Mouse (Mus musculus) MEL (cell line): ENCODE data around the gene Ppp2r5a. TPM values are rescaled to one million over a fixed set of nuclear protein-coding genes. Genes with fewer than 3 reads are reported as not detected.

Experiments
- DNase-seq: peaks from one replicate; pipeline ENCODE4 v3.0.0; 2011; ENCODE audit warnings: low read depth, low spot score
- H3K27ac ChIP-seq: 2 replicates; pipeline ENCODE4 v1.5.1; 2012; ENCODE audit warnings: low read depth, mild to moderate bottlenecking, control low read depth, low read length, moderate library complexity; ENCODE audit not compliant: control insufficient read depth
- H3K27me3 ChIP-seq, 2 experiments: fragments of 150-350 bp in 1 of 2; sonication (generic) in 1 of 2; 2 replicates each; pipeline ENCODE4 v1.6.1; 2012; ENCODE audit warnings: low read length in 2 of 2, mild to moderate bottlenecking in 2 of 2, improper control_type of control experiment in 1 of 2, moderate library complexity in 1 of 2; ENCODE audit not compliant: insufficient read depth in 2 of 2, control insufficient read depth in 1 of 2
- H3K36me3 ChIP-seq, 2 experiments: 2 replicates each; pipeline ENCODE4 v1.6.1; 2012 to 2014; ENCODE audit warnings: low read length in 2 of 2, improper control_type of control experiment in 1 of 2, inconsistent platforms in 1 of 2, mild to moderate bottlenecking in 1 of 2; ENCODE audit not compliant: insufficient read depth in 2 of 2, control insufficient read depth in 1 of 2
- H3K4me1 ChIP-seq, 2 experiments: fragments of 150-350 bp in 1 of 2; sonication (generic) in 1 of 2; 2 replicates each; pipeline ENCODE4 v1.6.1; 2012; ENCODE audit warnings: low read length in 2 of 2, improper control_type of control experiment in 1 of 2, mild to moderate bottlenecking in 1 of 2; ENCODE audit not compliant: insufficient read depth in 2 of 2, control insufficient read depth in 1 of 2
- H3K4me3 ChIP-seq, 2 experiments: fragments of 150-350 bp in 1 of 2; sonication (generic) in 1 of 2; 2 replicates each; pipeline ENCODE4 v1.5.1; 2012; ENCODE audit warnings: low read depth in 2 of 2, low read length in 2 of 2, mild to moderate bottlenecking in 2 of 2, moderate library complexity in 2 of 2, control low read depth in 1 of 2, improper control_type of control experiment in 1 of 2; ENCODE audit not compliant: control insufficient read depth in 1 of 2, insufficient read depth in 1 of 2
- H3K79me2 ChIP-seq: 2 replicates; pipeline ENCODE4 v1.6.1; 2012; ENCODE audit warnings: mild to moderate bottlenecking, low read length, moderate library complexity; ENCODE audit not compliant: control insufficient read depth, poor library complexity, insufficient read depth
- H3K9ac ChIP-seq: 2 replicates; pipeline ENCODE4 v1.6.1; 2012; ENCODE audit warnings: low read depth, mild to moderate bottlenecking, control low read depth, low read length, moderate library complexity; ENCODE audit not compliant: control insufficient read depth, poor library complexity, severe bottlenecking
- H3K9me3 ChIP-seq: fragments of 150-350 bp; sonication (generic); replicated peaks from 2 replicates; pipeline ENCODE4 v1.6.1; 2012; ENCODE audit warnings: mild to moderate bottlenecking, low read length, improper control_type of control experiment, moderate library complexity; ENCODE audit not compliant: insufficient read depth
- BHLHE40 ChIP-seq: IDR thresholded peaks from 2 replicates; pipeline ENCODE4 v1.6.1; 2012; ENCODE audit warnings: low read depth, mild to moderate bottlenecking, inconsistent platforms, low read length, improper control_type of control experiment, borderline replicate concordance
- CHD1 ChIP-seq: IDR thresholded peaks from 2 replicates; pipeline ENCODE4 v1.6.1; 2012; ENCODE audit warnings: low read depth, mild to moderate bottlenecking, inconsistent platforms, low read length, improper control_type of control experiment
- CHD2 ChIP-seq: IDR thresholded peaks from 2 replicates; pipeline ENCODE4 v1.6.1; 2011; ENCODE audit warnings: low read length, improper control_type of control experiment
- E2F4 ChIP-seq: IDR thresholded peaks from 2 replicates; pipeline ENCODE4 v1.6.1; 2011; ENCODE audit warnings: low read depth, low read length, improper control_type of control experiment, borderline replicate concordance
- EP300 ChIP-seq, 2 experiments: IDR thresholded peaks; 2 replicates each; pipeline ENCODE4 v1.6.1; 2011; ENCODE audit warnings: improper control_type of control experiment in 2 of 2, low read length in 2 of 2, low read depth in 1 of 2, mild to moderate bottlenecking in 1 of 2
- ETS1 ChIP-seq: IDR thresholded peaks from 2 replicates; pipeline ENCODE4 v1.6.1; 2012; ENCODE audit warnings: low read depth, mild to moderate bottlenecking, inconsistent platforms, low read length, improper control_type of control experiment, moderate library complexity
- GABPA ChIP-seq: IDR thresholded peaks from 2 replicates; pipeline ENCODE4 v1.6.1; 2012; ENCODE audit warnings: low read depth, mild to moderate bottlenecking, inconsistent platforms, low read length, improper control_type of control experiment, moderate library complexity
- GATA1 ChIP-seq: IDR thresholded peaks from 2 replicates; pipeline ENCODE4 v1.6.1; 2011; ENCODE audit warnings: low read depth, low read length, improper control_type of control experiment
- KAT2A ChIP-seq: conservative IDR thresholded peaks from 2 replicates; pipeline ENCODE4 v1.6.1; 2012; ENCODE audit warnings: low read depth, low read length, improper control_type of control experiment, inconsistent platforms
- MAX ChIP-seq: IDR thresholded peaks from 2 replicates; pipeline ENCODE4 v1.6.1; 2011; ENCODE audit warnings: low read length, improper control_type of control experiment
- MAZ ChIP-seq: IDR thresholded peaks from 2 replicates; pipeline ENCODE4 v1.6.1; 2012; ENCODE audit warnings: low read depth, mild to moderate bottlenecking, inconsistent platforms, low read length, improper control_type of control experiment
- MEF2A ChIP-seq: IDR thresholded peaks from 2 replicates; pipeline ENCODE4 v1.6.1; 2014; ENCODE audit warnings: low read depth, mild to moderate bottlenecking, inconsistent platforms, low read length, improper control_type of control experiment; ENCODE audit not compliant: poor library complexity, insufficient replicate concordance, severe bottlenecking; ENCODE audit errors: extremely low read depth
- MYB ChIP-seq: IDR thresholded peaks from 2 replicates; pipeline ENCODE4 v1.6.1; 2011; ENCODE audit warnings: mild to moderate bottlenecking, low read depth, low read length, improper control_type of control experiment
- MYC ChIP-seq: IDR thresholded peaks from 2 replicates; pipeline ENCODE4 v1.6.1; 2011; ENCODE audit warnings: low read depth, mild to moderate bottlenecking, low read length, improper control_type of control experiment, moderate library complexity
- NRF1 ChIP-seq: IDR thresholded peaks from 2 replicates; pipeline ENCODE4 v1.6.1; 2014; ENCODE audit warnings: low read depth, mild to moderate bottlenecking, inconsistent platforms, low read length, improper control_type of control experiment, moderate library complexity; ENCODE audit not compliant: poor library complexity, insufficient read depth, severe bottlenecking
- POLR2AphosphoS5 ChIP-seq: IDR thresholded peaks from 2 replicates; pipeline ENCODE4 v1.6.1; 2012; ENCODE audit warnings: low read depth, borderline replicate concordance, mild to moderate bottlenecking, inconsistent platforms, low read length, moderate library complexity, mixed read lengths
- RCOR1 ChIP-seq: IDR thresholded peaks from 2 replicates; pipeline ENCODE4 v1.6.1; 2012; ENCODE audit warnings: low read depth, mild to moderate bottlenecking, inconsistent platforms, low read length, improper control_type of control experiment
- SIN3A ChIP-seq: IDR thresholded peaks from 2 replicates; pipeline ENCODE4 v1.6.1; 2012; ENCODE audit warnings: low read length, improper control_type of control experiment, inconsistent platforms
- SMC3 ChIP-seq: IDR thresholded peaks from 2 replicates; pipeline ENCODE4 v1.6.1; 2011; ENCODE audit warnings: low read depth, low read length, improper control_type of control experiment
- TAL1 ChIP-seq: IDR thresholded peaks from 2 replicates; pipeline ENCODE4 v1.6.1; 2012; ENCODE audit warnings: mild to moderate bottlenecking, inconsistent platforms, low read length, moderate library complexity, mixed read lengths
- TBP ChIP-seq: IDR thresholded peaks from 2 replicates; pipeline ENCODE4 v1.8.0; 2011; ENCODE audit warnings: low read depth, low read length, improper control_type of control experiment
- UBTF ChIP-seq: IDR thresholded peaks from 2 replicates; pipeline ENCODE4 v1.6.1; 2012; ENCODE audit warnings: low read depth, mild to moderate bottlenecking, inconsistent platforms, low read length, improper control_type of control experiment, moderate library complexity, borderline replicate concordance; ENCODE audit not compliant: insufficient read depth
- USF1 ChIP-seq: IDR thresholded peaks from 2 replicates; pipeline ENCODE4 v1.6.1; 2014; ENCODE audit warnings: low read depth, mild to moderate bottlenecking, inconsistent platforms, low read length, improper control_type of control experiment, moderate library complexity
- USF2 ChIP-seq, 2 experiments: IDR thresholded peaks; 2 replicates each; pipeline ENCODE4 v1.6.1; 2011 to 2012; ENCODE audit warnings: improper control_type of control experiment in 2 of 2, low read length in 2 of 2, borderline replicate concordance in 1 of 2, inconsistent platforms in 1 of 2, low read depth in 1 of 2, mild to moderate bottlenecking in 1 of 2; ENCODE audit not compliant: insufficient read depth in 1 of 2
- ZC3H11A ChIP-seq: IDR thresholded peaks from 2 replicates; pipeline ENCODE4 v1.6.1; 2012; ENCODE audit warnings: low read depth, mild to moderate bottlenecking, inconsistent platforms, low read length, improper control_type of control experiment
- ZKSCAN1 ChIP-seq: IDR thresholded peaks from 2 replicates; pipeline ENCODE4 v1.6.1; 2012; ENCODE audit warnings: low read depth, mild to moderate bottlenecking, inconsistent platforms, low read length, improper control_type of control experiment, moderate library complexity
- polyA plus RNA-seq, 2 experiments: library from polyadenylated mRNA; stranded (reverse) in 1 of 2; unstranded in 1 of 2; fragments of >175 nt in 1 of 2; fragments of >200 nt in 1 of 2; gene quantifications; 2 replicates each; pipeline versions ENCODE4 v1.2.1 to v1.2.4; 2012; ENCODE audit warnings: low replicate concordance in 2 of 2, low read depth in 1 of 2; ENCODE audit not compliant: insufficient read length in 2 of 2, insufficient read depth in 1 of 2, missing spikeins in 1 of 2
- total RNA-seq: library from RNA; depleted of rRNA; stranded (reverse); fragments of 300-350 nt; gene quantifications from 2 replicates; pipeline ENCODE4 v1.2.3, GENCODE M21; 2012

Ppp2r5a gene
- total and polyA plus RNA-seq, 3 experiments: 46.6 to 48.6 TPM; not detected in 1

DNA sequence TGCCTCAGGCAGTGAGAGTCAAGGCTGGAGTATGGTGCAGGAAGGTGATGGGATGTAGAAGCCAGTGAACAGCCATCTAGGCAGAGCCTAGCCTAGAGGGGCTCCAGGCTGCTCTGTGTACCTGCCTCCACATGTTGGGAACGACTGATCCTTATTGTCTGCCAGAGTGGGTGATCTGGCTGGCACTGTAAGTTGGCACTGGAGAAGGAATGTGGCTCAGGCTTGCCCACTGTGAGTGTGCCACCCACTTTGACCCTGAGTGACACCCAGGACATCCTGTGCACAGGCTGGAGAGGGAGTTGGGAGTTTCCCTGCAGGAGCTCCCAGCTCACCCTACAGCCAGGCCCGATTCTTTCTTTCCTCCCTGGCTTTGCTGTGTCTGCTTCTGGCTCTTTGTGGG, 63.2 kb downstream of the Ppp2r5a start:
- no peak for DNase-seq
- Histone ChIP-seq H3K9ac (no peak overlapping the region), H3K4me3 (no peak overlapping the region), H3K79me2 (no peaks in the 10 kb centered on the region), H3K4me1 (no peaks in the 10 kb centered on the region), H3K27me3 (no peaks in the 10 kb centered on the region), H3K9me3 (no peaks in the 10 kb centered on the region), H3K36me3 (peaks cover 0 to 4% of the 10 kb centered on the region in 2 experiments; a peak in 1 of 4 replicates), H3K27ac (no peak overlapping the region)
- no peak for TF ChIP-seq USF1
- no peak for TF ChIP-seq ZKSCAN1
- TF ChIP-seq KAT2A: no peak
- no peak for TF ChIP-seq BHLHE40
- TF ChIP-seq GATA1: no peak
- TF ChIP-seq E2F4: no peak
- TF ChIP-seq TBP: no peak
- TF ChIP-seq UBTF: no peak
- no peak for TF ChIP-seq MEF2A
- TF ChIP-seq SMC3: no peak

DNA sequence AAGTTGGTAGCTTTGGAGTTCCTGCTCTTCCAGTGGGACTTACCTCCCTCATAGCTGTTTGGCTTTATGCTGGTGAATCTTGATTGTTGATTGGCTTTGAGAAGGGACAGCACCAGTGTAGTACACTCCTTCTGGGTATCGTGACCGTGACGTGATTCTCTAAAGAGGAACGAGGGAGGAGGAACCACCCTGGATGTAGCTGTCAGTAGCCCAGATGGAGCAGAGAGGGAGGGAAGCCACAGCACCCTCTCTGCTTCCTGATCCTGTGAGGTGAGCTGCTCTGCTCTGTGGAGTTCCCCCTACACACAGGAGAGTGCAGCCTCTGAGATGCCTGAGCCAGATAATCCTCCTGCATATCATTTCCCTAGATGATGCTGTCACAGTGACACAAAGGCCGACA, 68.6 kb downstream of the Ppp2r5a start:
- H3K27me3 ChIP-seq: no peaks in the 10 kb centered on the region

GRCm38 (mm10) chr1:191330356-191330755, 72.7 kb downstream of the Ppp2r5a start:
- H3K27ac ChIP-seq: no peak overlapping the region
- no peaks in the 10 kb centered on the region for H3K9me3 ChIP-seq
- H3K36me3 ChIP-seq: peaks cover 9 to 16% of the 10 kb centered on the region in 2 experiments
- peaks cover 18% of the 10 kb centered on the region for H3K79me2 ChIP-seq
- no peak overlapping the region for H3K4me3 ChIP-seq
- H3K4me1 ChIP-seq: peaks cover 8 to 23% of the 10 kb centered on the region in 2 experiments
- H3K9ac ChIP-seq: no peak overlapping the region
- DNase-seq: no peak
- no peaks in the 10 kb centered on the region for H3K27me3 ChIP-seq
- no peak for TF ChIP-seq EP300 (IDR thresholded peaks at IDR 0.05; ENCODE audit: low read depth in 1 of 2, low read length in 2 of 2)
- TF ChIP-seq CHD1: no peak
- TF ChIP-seq USF2 (IDR thresholded peaks at IDR 0.05; ENCODE audit: borderline replicate concordance in 1 of 2, insufficient read depth in 1 of 2, low read depth in 1 of 2, low read length in 2 of 2): no peak
- TF ChIP-seq UBTF: no peak
- TF ChIP-seq GABPA: no peak
- TF ChIP-seq E2F4: no peak
- TF ChIP-seq TAL1: no peak
- TF ChIP-seq MYC: no peak
- TF ChIP-seq SIN3A: no peak
- TF ChIP-seq NRF1: no peak
- TF ChIP-seq RCOR1: no peak
- no peak for TF ChIP-seq MAZ
- TF ChIP-seq ETS1: no peak
- no peak for TF ChIP-seq TBP
- no peak for TF ChIP-seq MEF2A
- no peak for TF ChIP-seq BHLHE40
- no peak for TF ChIP-seq ZKSCAN1
- TF ChIP-seq MAX: no peak

More for the DNA sequence above, 68.6 kb downstream of the Ppp2r5a start:
- TF ChIP-seq BHLHE40: no peak
- TF ChIP-seq CHD2: no peak
- TF ChIP-seq MYC: no peak
- no peak for TF ChIP-seq MYB
- no peak for TF ChIP-seq GABPA
- TF ChIP-seq ZC3H11A: no peak
- no peak for TF ChIP-seq POLR2AphosphoS5
- TF ChIP-seq E2F4: no peak
- H3K4me1 ChIP-seq: no peaks in the 10 kb centered on the region
- no peaks in the 10 kb centered on the region for H3K79me2 ChIP-seq
- no peak overlapping the region for H3K4me3 ChIP-seq
- peak; percentile 30 for DNase-seq
- no peaks in the 10 kb centered on the region for H3K9me3 ChIP-seq
- no peak overlapping the region for H3K9ac ChIP-seq
- H3K27ac ChIP-seq: no peak overlapping the region
- peaks cover 0 to 11% of the 10 kb centered on the region in 2 experiments; a peak in 2 of 4 replicates for H3K36me3 ChIP-seq
